Mouse (Mus musculus) T-cell, adult 2 months (primary cell): ENCODE results near the gene Igf2bp2.

Experiments used
- DNase-seq: peaks from one replicate; pipeline ENCODE4 v3.0.0; 2022; ENCODE audit warnings: low spot score

The Igf2bp2 gene

DNA sequence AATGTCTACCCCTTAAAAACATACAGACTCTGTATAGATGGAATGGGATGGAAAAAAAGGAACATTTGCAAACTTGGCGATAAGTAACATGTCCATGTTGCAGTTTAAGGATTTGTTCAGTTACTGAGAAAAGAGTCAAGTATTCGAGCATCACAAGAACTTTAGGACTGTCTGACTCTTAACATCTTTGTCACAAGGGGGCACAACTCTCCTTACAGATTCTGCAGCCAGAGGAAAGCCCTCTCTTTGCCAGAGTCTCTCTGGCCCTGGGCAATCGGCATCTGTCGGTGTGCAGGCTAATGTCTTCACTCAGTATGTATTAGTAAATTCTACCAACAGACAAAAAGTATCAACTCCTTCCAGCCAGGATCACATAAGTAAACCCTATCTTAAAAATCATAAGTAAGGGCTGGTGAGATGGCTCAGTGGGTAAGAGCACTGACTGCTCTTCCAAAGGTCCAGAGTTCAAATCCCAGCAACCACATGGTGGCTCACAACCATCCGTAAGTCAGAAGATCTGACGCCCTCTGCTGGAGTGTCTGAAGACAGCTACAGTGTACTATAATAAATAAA, 57.0 kb downstream of the Igf2bp2 start:
- DNase-seq: no peak

DNA sequence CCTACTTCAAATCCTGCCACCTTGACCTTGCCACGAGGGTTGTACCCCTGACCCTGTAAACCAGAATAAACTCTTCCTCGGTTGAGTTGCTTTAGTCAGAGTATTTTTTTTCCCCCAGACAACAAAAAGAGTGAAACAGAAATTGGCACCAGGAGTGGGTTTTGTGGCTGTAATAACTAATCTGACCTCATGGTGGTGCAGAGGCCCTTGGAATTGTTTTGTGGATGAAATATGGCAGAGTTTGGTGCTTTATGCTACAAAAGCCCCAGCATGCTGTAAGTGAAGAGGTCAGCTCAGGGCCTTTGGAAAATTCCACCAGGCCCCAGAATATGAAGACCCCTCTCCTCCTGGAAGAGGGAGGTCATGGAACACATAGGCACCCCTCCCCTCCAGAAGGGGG, 63.0 kb downstream of the Igf2bp2 start:
- DNase-seq: no peak

- DNase-seq: no peak
These were observed 65.4 kb downstream of the Igf2bp2 start for GRCm38 (mm10) chr16:22097659-22098058.

GRCm38 (mm10) chr16:22095751-22096150, 67.3 kb downstream of the Igf2bp2 start:
- DNase-seq: no peak

DNA sequence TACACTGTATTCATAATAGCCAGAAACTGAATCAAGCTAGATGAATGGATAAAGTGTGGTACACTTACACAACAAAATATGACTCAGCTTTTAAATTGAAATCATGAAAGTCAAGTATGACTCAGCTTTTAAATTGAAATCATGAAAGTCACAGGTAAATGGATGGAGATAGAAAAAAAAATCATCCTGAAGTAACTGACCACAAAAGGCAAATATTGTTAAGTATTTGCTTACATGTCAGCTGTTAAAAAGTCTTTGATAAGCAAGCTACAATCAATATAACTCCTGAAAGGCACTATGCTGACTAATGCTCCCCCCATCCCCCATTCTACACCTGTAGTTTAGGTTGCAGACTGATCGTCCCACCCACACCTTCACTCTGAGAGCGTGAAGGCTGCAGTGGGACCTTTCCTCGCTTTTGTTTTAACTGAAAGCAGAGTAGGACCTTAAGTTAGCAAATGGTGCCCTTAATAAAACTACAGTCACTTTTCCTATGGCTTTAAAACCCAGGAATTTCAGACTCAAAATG, 71.8 kb downstream of the Igf2bp2 start:
- no peak for DNase-seq

DNA sequence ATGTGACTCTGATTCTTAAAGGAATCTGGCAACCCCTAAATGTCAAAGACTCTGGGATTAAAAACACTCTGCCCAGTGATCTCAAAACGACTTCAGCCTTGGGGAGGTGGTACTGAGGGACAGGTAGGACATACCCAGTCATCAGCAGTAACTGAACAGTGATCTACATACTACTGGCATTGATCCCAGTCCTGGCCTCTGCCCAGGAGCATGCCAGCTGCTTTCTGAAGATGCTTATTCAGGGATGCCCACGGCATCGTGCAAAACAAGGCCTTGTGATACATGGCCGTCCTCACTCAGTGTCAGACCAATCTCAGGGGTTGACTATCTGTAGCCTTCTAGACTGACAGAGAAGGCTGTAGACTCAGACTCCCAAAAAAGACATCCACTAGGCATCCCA, 77.7 kb downstream of the Igf2bp2 start:
- DNase-seq: no peak

DNA sequence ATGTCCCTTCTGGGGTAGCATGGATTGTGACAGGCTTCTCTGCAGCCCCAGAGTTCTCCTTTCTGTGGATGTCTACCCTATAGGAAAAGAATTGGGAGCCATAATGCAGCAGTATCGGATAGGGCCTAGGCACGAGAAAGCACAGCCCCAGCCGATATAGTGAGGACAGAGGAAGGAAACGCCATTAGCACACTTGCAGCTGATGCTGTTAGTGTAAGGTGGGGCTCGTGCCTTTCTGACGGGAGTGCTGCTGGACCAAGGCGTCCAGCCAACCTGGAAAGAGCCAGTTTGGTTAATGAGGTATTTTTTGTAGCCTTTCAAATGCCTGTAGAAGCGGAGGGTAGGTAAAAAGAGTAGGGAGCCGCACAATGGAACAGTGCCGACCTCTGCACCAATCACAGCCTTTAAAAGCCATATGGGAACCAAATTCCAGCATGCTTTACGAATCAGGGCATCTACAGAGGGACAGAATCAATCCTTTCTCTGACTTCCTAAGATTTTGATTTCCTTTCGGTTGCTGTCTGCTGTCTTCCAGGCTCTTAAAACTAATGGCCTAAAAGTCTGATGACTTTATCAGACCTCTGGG, 82.9 kb downstream of the Igf2bp2 start:
- DNase-seq: no peak

DNA sequence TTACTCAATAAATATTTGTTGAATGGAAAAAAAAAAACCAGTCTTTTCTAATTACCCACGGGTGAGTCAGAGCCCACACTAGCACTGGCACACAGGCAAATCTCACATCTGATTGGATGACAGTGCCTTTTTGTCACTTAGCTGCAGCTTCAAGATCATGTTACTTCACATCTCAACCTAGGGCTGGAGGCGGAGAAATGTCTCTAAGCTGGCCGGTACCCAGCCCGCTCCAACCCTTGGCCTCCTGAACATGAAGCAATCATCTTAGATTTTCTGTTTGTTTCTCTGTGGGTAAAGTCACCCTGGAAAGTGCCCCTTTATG, 86.5 kb downstream of the Igf2bp2 start:
- no peak for DNase-seq

DNA sequence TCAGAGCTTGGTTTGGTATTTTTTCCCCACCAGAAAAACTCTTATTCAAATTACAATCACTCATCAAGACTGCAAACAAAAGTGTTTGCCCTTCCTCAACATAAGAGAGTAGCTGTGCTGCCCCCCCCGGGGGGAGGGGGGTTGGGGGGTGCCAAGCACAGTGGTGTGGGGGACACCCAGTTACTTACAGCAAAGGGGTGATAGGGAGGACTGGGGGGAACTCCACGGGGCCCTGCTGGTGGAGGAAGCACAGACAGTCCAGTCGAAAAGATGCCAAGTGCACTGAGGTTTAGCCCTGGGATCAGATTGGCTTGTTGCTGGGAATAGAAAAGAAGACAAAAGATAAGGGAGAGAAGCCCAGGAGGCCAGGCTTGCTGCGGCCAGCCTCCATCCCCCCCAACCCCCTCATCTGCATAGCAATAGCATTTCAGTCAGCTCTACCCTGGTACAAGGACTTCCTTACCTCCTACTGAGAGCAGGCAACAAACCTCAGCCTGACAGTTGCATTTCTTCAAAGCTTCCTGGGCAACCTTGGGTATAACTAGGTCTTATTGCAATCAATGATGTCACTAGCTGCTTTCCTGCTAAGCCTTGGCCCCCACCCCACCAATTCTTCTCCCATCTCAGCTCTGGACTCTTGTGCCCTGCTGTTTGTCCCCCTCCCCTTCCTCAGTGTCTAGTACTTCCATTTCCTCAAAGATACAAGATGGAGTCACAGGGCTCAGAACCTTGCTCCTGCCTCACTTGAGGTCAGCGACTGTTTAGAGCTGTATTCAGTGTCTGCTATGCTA, 87.1 kb downstream of the Igf2bp2 start:
- DNase-seq: no peak

DNA sequence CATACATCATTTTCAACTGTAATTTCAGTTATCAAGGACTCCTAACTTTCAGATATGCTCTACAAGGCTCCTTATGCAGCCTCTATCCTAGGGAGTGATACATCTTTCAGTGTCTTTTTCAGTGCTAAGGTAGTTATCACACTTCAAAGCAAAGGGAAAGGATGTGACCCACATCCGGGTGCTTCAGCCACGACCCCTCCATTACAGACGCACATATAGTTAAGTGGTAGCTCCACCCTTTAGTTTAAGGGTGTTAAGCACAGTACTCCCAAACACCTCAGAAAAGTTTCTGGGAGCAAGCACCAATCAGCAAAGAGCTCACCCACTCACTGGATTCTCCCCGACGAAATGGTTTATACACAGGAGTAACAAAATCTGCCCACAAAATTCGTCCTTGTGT, 88.0 kb downstream of the Igf2bp2 start:
- DNase-seq: peak; percentile 51

DNA sequence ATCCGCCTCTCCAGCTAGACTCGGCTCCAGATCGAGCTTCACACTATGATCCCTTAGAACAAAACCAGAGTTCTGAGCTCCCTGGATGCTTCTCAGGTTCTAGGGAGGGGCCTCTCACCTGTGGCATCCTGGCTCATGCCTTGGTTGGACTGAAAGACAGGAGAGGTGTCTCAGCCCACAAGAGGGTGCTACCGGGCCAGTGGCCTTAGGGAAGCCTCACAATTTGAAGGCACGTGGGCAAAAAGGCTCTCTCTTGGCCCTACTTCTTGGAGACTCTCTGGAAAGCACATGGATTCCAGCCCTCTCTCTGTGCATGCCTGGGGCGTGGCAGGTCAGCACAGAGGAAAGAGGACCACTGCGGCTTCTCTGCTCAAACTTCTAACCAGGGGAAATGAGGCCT, 91.7 kb downstream of the Igf2bp2 start:
- DNase-seq: no peak

DNA sequence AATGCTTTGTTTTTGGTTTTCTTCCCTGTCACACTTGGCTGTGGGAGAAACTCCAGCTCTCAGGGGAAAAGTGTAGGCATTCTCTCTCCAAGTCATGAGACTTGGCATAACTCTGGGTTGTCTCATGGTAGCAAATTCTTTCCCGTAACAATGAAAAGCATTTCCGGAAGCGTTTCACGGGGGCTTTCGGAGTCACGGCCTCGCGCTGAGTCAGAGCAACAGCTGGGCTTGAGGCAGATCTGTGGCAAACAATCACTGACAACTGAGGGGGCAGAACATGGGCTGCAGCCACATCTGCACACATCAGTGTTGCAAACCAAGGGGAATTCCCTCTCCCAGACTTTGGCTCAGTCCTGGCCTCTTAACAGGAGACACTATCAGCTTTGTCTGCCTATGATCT, 95.7 kb downstream of the Igf2bp2 start:
- no peak for DNase-seq

- no peak for DNase-seq
These were observed 97.6 kb downstream of the Igf2bp2 start for GRCm38 (mm10) chr16:22065536-22065935.

GRCm38 (mm10) chr16:22062284-22062683, 100.8 kb downstream of the Igf2bp2 start:
- no peak for DNase-seq

- DNase-seq: peak; percentile 15
These were observed 101.4 kb downstream of the Igf2bp2 start for GRCm38 (mm10) chr16:22061555-22062160.

DNA sequence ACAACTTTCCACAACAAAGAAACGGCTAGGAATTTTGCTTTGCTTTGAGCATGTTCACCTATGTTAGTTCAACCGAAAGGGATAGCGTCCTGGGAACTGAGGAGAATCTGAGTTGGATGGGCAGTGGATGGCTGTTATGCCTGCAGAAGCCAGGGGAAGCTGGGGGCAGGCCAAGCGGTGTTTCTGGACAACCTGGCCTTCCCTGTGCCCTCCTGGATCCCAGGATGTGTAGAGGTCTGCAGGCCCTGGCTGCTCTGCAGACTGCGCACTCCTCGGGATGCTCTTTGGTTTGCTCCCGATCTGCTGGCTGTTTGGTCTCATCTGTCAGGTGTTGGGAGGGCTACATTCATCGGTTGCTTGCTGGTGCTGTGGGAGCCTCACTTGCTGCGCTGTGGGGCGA, 102.7 kb downstream of the Igf2bp2 start:
- no peak for DNase-seq

DNA sequence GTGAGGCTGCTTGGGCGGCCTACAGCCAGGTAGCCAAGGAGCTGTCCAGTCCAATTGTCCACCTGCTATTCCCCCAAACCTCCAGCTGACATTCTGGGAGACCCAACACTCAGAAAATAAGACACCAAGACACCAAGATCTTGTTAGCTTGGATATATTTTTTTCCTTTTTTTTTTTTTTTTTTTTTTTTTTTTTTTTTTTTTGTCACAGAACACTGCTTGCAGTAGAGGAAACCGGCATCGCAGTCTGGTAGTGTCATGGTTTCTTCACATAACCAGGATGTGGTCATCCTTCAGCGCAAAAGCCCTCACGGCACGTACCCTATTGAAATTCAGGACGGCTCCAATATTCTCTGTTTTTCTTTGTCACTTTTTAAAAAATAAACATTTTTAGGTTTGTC, 104.2 kb downstream of the Igf2bp2 start:
- DNase-seq: peak; percentile 22

GRCm38 (mm10) chr16:22057498-22057897, 105.6 kb downstream of the Igf2bp2 start:
- no peak for DNase-seq

GRCm38 (mm10) chr16:22053411-22053810, 109.7 kb downstream of the Igf2bp2 start:
- DNase-seq: no peak

DNA sequence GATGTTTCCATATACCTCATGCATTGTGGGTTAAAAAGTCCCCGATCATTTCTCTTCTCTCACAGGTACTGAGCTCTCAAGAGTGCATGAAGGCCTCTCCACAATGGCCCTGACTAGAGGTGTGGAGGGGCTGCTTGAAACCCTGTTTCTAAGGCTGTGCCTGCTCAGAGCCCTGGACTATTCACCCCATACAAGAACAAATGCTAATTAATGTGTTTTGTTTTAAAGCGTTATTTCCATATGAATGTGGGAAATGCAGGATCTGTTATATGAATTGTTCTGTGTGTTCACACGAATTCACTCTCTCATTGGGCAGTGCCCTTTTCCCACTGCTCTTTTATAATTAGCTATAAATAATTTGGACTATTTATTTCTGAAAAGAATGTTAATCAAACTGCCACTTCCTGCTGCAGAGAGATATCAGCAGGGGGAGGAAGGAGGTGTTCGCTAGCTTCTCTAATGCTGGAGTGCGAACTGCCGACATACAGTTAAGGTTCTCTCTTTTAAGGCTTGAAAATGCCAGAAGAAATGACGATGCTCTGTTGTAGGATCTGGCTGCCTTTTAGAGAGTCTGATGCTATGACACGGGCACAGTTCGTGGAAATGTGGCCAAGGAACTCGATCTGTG, 116.2 kb downstream of the Igf2bp2 start:
- no peak for DNase-seq

GRCm38 (mm10) chr16:22045930-22046329, 117.2 kb downstream of the Igf2bp2 start:
- no peak for DNase-seq

GRCm38 (mm10) chr16:22043830-22044229, 119.3 kb downstream of the Igf2bp2 start:
- no peak for DNase-seq

DNA sequence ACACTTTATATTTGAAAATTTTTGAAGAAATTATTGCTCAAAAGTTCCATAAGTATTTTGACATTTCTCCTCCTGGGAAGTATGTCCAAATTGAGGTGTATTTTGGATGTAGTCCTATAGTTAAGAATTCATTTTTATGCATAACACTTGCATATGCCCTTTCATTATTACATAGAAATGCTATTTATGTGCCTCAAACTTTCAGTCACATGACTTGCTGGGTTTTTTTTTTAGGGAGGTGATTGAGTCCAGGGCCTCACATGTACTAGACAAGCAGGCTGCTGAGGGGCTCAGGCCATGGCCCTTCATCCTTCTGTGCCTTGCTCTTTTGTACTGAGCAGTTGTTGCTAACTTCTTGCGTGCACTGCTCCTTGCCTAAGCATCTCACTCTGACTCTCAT, 123.1 kb downstream of the Igf2bp2 start:
- DNase-seq: no peak
